Mouse (Mus musculus) lung, postnatal 0 days (tissue): ENCODE data around the gene Zfpm1. TPM values are rescaled to one million over a fixed set of nuclear protein-coding genes. Genes with fewer than 3 reads are reported as not detected.

ENCODE experiments used
- ATAC-seq: fragments of 200-750 bp; cut with Nextera tagmentation; 2 replicates; pipeline ENCODE4 v1.8.0; 2017; ENCODE audit warnings: moderate library complexity
- DNase-seq: peaks from one replicate; pipeline ENCODE4 v3.0.0-alpha.2; 2016; ENCODE audit warnings: low spot score
- H3K27ac ChIP-seq: fragments of 300-500 bp; sonication (generic); 2 replicates; pipeline ENCODE4 v1.5.1; 2014; ENCODE audit warnings: antibody characterized with exemption, mild to moderate bottlenecking, low read length, mixed read lengths
- H3K27me3 ChIP-seq: fragments of 300-500 bp; sonication (generic); replicated peaks from 2 replicates; pipeline ENCODE4 v1.6.1; 2014; ENCODE audit warnings: low read length, mixed read lengths; ENCODE audit not compliant: insufficient read depth
- H3K36me3 ChIP-seq: fragments of 300-500 bp; sonication (generic); 2 replicates; pipeline ENCODE4 v1.6.1; 2014; ENCODE audit warnings: low read length, mixed read lengths; ENCODE audit not compliant: insufficient read depth
- H3K4me1 ChIP-seq: fragments of 300-500 bp; sonication (generic); 2 replicates; pipeline ENCODE4 v1.6.1; 2014; ENCODE audit warnings: antibody characterized with exemption, low read depth, low read length, mixed read lengths; ENCODE audit not compliant: insufficient read depth
- H3K4me2 ChIP-seq: fragments of 300-500 bp; sonication (generic); replicated peaks from 2 replicates; pipeline ENCODE4 v1.6.1; 2014; ENCODE audit warnings: low read depth, mild to moderate bottlenecking, low read length, moderate library complexity, mixed read lengths
- H3K4me3 ChIP-seq: fragments of 300-500 bp; sonication (generic); 2 replicates; pipeline ENCODE4 v1.5.1; 2014; ENCODE audit warnings: low read depth, low read length
- H3K9ac ChIP-seq: fragments of 300-500 bp; sonication (generic); replicated peaks from 2 replicates; pipeline ENCODE4 v1.6.1; 2014; ENCODE audit warnings: low read depth, mild to moderate bottlenecking
- H3K9me3 ChIP-seq: fragments of 300-500 bp; sonication (generic); 2 replicates; pipeline ENCODE4 v1.6.1; 2016; ENCODE audit warnings: low read length, mixed read lengths
- CTCF ChIP-seq: IDR thresholded peaks from 2 replicates; pipeline ENCODE4 v1.5.1; 2016; ENCODE audit warnings: antibody characterized with exemption, mild to moderate bottlenecking
- EP300 ChIP-seq: IDR thresholded peaks from 2 replicates; pipeline ENCODE4 v1.6.1; 2016; ENCODE audit warnings: antibody characterized with exemption, mild to moderate bottlenecking, control low read depth
- WGBS: fragments of 180-500 bp; shearing (Covaris S2); extraction: QIAGEN DNeasy Blood & Tissue Kit; methylation state at CpG from one replicate; pipeline ENCODE4 v1.1.7; 2014; 5-methylcytosine and 5-hydroxymethylcytosine counted together
- polyA plus RNA-seq: library from polyadenylated mRNA; unstranded; fragments of >200 nt; fragmentation: Nextera tagmentation; extraction: Ambion mirVana; gene quantifications from 2 replicates; pipeline ENCODE4 v1.2.1, GENCODE M21; 2015

Zfpm1 gene
- polyA plus RNA-seq, 1 experiment from 2014 or later, result 1.7 TPM

- DNase-seq, result peak; percentile 79
- Histone ChIP-seq H3K27ac (no peak overlapping the region), H3K4me2 (no peak overlapping the region), H3K9me3 (no peaks in the 10 kb centered on the region), H3K27me3 (0 out of 2 replicates have a peak, but pooled peaks cover 6% of the 10 kb centered on the region), H3K4me1 (no peaks in the 10 kb centered on the region; the same call in none of the 2 replicates), H3K36me3 (peaks cover 9% of the 10 kb centered on the region), H3K4me3 (no peak overlapping the region), H3K9ac (no peak overlapping the region)
- ATAC-seq, result peak; percentile 20
- TF ChIP-seq EP300 (no peak), CTCF (peak; percentile 96)
- WGBS, result 65% methylated on average over 6 of the region's 6 CpGs
Measured at GRCm38 (mm10) chr8:122332753-122333506, 51.0 kb downstream of the Zfpm1 start.

GRCm38 (mm10) chr8:122333531-122333930 is 51.6 kb downstream of the Zfpm1 start:
- Histone ChIP-seq H3K27ac (no peak overlapping the region), H3K4me3 (no peak overlapping the region), H3K9ac (no peak overlapping the region), H3K27me3 (0 out of 2 replicates have a peak, but pooled peaks cover 6% of the 10 kb centered on the region), H3K4me1 (no peaks in the 10 kb centered on the region; the same call in none of the 2 replicates), H3K36me3 (peaks cover 9% of the 10 kb centered on the region), H3K4me2 (no peak overlapping the region), H3K9me3 (no peaks in the 10 kb centered on the region)
- ATAC-seq (no peak), DNase-seq (no peak)
- WGBS, result 93% methylated on average over 7 of the region's 7 CpGs
- TF ChIP-seq EP300, result no peak
- TF ChIP-seq CTCF, result no peak

GRCm38 (mm10) chr8:122334791-122335490 is 53.0 kb downstream of the Zfpm1 start:
- no peak for TF ChIP-seq CTCF
- TF ChIP-seq EP300, result no peak
- Histone ChIP-seq H3K9me3 (no peaks in the 10 kb centered on the region), H3K4me1 (no peaks in the 10 kb centered on the region; the same call in none of the 2 replicates), H3K4me3 (no peak overlapping the region), H3K9ac (no peak overlapping the region), H3K36me3 (peaks cover 9% of the 10 kb centered on the region), H3K4me2 (no peak overlapping the region), H3K27me3 (0 out of 2 replicates have a peak, but pooled peaks cover 6% of the 10 kb centered on the region), H3K27ac (no peak overlapping the region)
- no peak for ATAC-seq
- WGBS, result 94% methylated on average over 13 of the region's 13 CpGs
- DNase-seq, result no peak

GRCm38 (mm10) chr8:122335638-122336250 is 53.8 kb downstream of the Zfpm1 start:
- TF ChIP-seq EP300 (no peak), CTCF (no peak)
- H3K27me3 ChIP-seq, result 0 out of 2 replicates have a peak, but pooled peaks cover 6% of the 10 kb centered on the region
- 24% methylated on average over 50 of the region's 57 CpGs for WGBS
- H3K36me3 ChIP-seq, result peaks cover 9% of the 10 kb centered on the region
- 0 out of 2 replicates have a peak overlapping the region, but pooled peaks have one; percentile 29 for H3K9ac ChIP-seq
- no peaks in the 10 kb centered on the region for H3K9me3 ChIP-seq
- H3K4me1 ChIP-seq, result no peaks in the 10 kb centered on the region; the same call in 1 of the 2 replicates
- peak overlapping the region; percentile 78 for H3K4me2 ChIP-seq
- peak overlapping the region; percentile 41 for H3K4me3 ChIP-seq
- ATAC-seq (peak; percentile 65), DNase-seq (peak; percentile 53)
- H3K27ac ChIP-seq, result peak overlapping the region; percentile 47; the same call in 1 of the 2 replicates

- 29% methylated on average over 36 of the region's 81 CpGs for WGBS
- Histone ChIP-seq H3K9ac (0 out of 2 replicates have a peak overlapping the region, but pooled peaks have one; percentile 29), H3K4me3 (peak overlapping the region; percentile 41), H3K4me1 (no peaks in the 10 kb centered on the region; the same call in 1 of the 2 replicates), H3K27ac (peak overlapping the region; percentile 47; the same call in 1 of the 2 replicates), H3K4me2 (peak overlapping the region; percentile 78), H3K36me3 (peaks cover 9% of the 10 kb centered on the region), H3K27me3 (0 out of 2 replicates have a peak, but pooled peaks cover 6% of the 10 kb centered on the region), H3K9me3 (no peaks in the 10 kb centered on the region)
- peak; percentile 71 for DNase-seq
- TF ChIP-seq EP300, result no peak
- peak; percentile 19; the same call in 1 of the 2 replicates for TF ChIP-seq CTCF
- ATAC-seq, result peak; percentile 88
Measured at GRCm38 (mm10) chr8:122336251-122336910, 54.4 kb downstream of the Zfpm1 start.
